In the genomic region with DNA sequence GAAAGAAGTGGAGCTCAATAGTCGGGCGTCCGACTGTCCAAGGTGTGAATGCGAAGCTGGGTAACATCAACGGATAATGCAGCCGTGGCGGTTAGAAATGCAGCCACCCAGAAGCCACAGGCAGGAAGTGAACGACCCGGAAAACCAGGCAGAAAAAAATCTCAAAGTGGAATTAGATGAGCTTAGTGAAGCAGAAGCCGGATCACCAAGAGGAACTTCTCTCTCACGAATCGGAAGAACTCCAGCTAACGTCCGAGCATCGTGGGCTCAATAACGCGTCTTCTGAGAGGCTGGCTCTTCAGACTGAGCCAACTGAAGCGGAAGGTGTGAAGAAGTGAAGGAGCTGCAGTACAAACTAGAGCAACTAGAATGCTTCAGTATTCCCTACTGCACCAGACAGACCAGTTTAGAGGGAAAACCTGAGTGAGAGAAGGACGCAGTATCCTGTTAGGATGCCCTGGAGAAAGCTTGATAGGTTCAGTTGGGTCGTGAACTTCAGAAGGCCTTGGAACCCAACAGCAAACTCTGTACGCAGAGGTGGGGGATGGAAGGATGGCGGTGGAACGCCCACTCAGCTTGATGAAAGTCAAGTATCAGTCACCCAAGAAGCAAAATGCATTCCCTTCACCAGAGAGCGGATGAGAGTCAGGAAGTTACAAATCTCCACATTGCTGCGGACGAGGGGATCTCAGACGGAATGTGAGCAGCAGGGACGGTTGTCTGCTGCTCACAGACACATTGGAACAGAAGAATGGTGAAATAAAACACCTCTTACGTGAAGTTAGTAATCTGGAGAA, we compare ENCODE assay signal across 14 mouse cellular contexts. TPM values are rescaled to one million over a fixed set of nuclear protein-coding genes. Genes with fewer than 3 reads are reported as not detected.
DNase-seq lines count a peak whose midpoint lies in the region; ATAC-seq lines count a peak whose summit lies in the region.
"Had no signal": no experiment of that assay in that cellular context is flagged by ENCODE, and none has a peak within 500 bp of the region (broad histone marks: within the 10 kb centered on the region; RNA-seq: fewer than 3 reads in every experiment).

No protein-coding gene starts in this region.

- peak; percentile 37 for DNase-seq in retina, postnatal 1 day
- DNase-seq in retina, embryonic 14.5 days (ENCODE audit: low spot score) = no peak
- DNase-seq in ovary, adult 18-20 months (ENCODE audit: low spot score) = no peak
- DNase-seq in embryo, embryonic 10.5 days (ENCODE audit: low spot score) = no peak
- no peak for DNase-seq in kidney, adult 8-10 months
- DNase-seq: adrenal gland, adult 8-10 months; cerebellum, postnatal 36 days; gastrocnemius, postnatal 36 days; kidney, postnatal 10 days; lung, postnatal 4 days had no signal

- H3K4me3 ChIP-seq in erythroblast, embryonic 14.5 days (replicated peaks) = peak overlapping the region; percentile 17

- no peaks in the 10 kb centered on the region for H3K36me3 ChIP-seq in erythroblast, embryonic 14.5 days (ENCODE audit: control insufficient read depth)

- no peaks in the 10 kb centered on the region for H3K9me3 ChIP-seq in erythroblast, embryonic 14.5 days (ENCODE audit: control insufficient read depth, low read length)

- H3K27me3 ChIP-seq in erythroblast, embryonic 14.5 days (ENCODE audit: control insufficient read depth) = no peaks in the 10 kb centered on the region

- no peak for ATAC-seq in erythroblast, adult 5-6 weeks (replicated peaks; ENCODE audit: low FRiP score, poor library complexity, severe bottlenecking)
- ATAC-seq in megakaryocyte, adult 5-6 weeks (ENCODE audit: poor library complexity, severe bottlenecking) = peak; percentile 19
- ATAC-seq: forebrain, embryonic 16.5 days had no signal

- H3K4me1 ChIP-seq in erythroblast, embryonic 14.5 days (ENCODE audit: control insufficient read depth) = peaks cover 13% of the 10 kb centered on the region

RNA-seq across cellular contexts. Expression of a gene that starts 8.0 kb away (rescaled TPM):
- polyA plus RNA-seq in erythroblast, embryonic 14.5 days (2012) = 0.51 and 0.56 TPM in 2 replicates
- total RNA-seq in erythroblast, adult 5-6 weeks (2015; ENCODE audit: low replicate concordance) = 221 and 254 TPM in 2 replicates
- 372 and 402 TPM in 2 replicates for total RNA-seq in erythroblast, adult 5-6 weeks (2017; ENCODE audit: low replicate concordance)
- 65.5 and 68.1 TPM in 2 replicates for total RNA-seq in megakaryocyte, adult 5-6 weeks (2015)
- total RNA-seq in megakaryocyte, adult 5-6 weeks (2017) = 95.3 and 105 TPM in 2 replicates
